Mouse (Mus musculus) megakaryocyte, embryonic 14.5 days (primary cell): Measurements from ENCODE around the gene Dctn2.

Source experiments
- FLI1 ChIP-seq: IDR thresholded peaks from 2 replicates; pipeline ENCODE4 v1.6.1; 2012; ENCODE audit warnings: low read length, inconsistent platforms, mixed read lengths
- GATA1 ChIP-seq: IDR thresholded peaks from 3 replicates; pipeline ENCODE4 v1.6.1; 2012; ENCODE audit warnings: mixed read lengths, low read length, inconsistent platforms, borderline replicate concordance

DNA sequence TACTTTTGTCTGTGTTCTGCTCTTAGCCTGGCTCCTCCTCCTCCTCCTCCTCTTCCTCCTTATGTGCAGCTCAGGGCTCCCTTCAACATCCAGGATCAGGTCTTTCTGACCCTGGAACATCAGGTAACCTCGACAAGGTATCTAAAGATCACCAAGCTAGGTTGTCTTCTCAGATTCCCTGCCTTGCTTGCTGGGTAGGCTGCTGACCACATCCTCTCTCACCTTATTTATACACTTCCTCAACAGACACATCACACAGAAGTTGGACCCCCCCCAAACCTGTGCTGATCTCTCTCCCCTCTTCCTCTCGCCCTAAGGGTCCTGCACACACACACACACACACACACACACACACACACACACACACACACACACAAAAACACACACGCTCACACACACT is 55.5 kb downstream of the Dctn2 start, which contains the start of gene Arhgap9:
- TF ChIP-seq GATA1 (no peak), FLI1 (no peak)
